Mouse (Mus musculus): ENCODE data around the gene Vmn1r100.
"Not testable (repeated sequence)": the region's sequence is repeated elsewhere in the genome, so short reads cannot be mapped to it uniquely, and the experiment has no call there.

- TF ChIP-seq CTCF, EP300 (IDR thresholded peaks at IDR 0.05; ENCODE audit: low read depth): not testable (repeated sequence)
These were observed at the start of gene Vmn1r100 for GRCm38 (mm10) chr7:20417642-20418041.

Data from liver, postnatal 0 days (tissue).